Mouse (Mus musculus) E14TG2a.4 (cell line): ENCODE results near the gene 4930432M17Rik.

ENCODE experiments used
- CTCF ChIP-seq: conservative IDR thresholded peaks from 2 replicates; pipeline ENCODE4 v1.5.1; 2014; ENCODE audit warnings: low read length
- POU5F1 ChIP-seq: IDR thresholded peaks from 2 replicates; pipeline ENCODE4 v1.6.1; 2014; ENCODE audit warnings: low read length, borderline replicate concordance

GRCm38 (mm10) chr3:121680187-121680586 is 9.6 kb downstream of the 4930432M17Rik start:
- TF ChIP-seq CTCF: no peak
- TF ChIP-seq POU5F1: no peak
